Mouse (Mus musculus): ENCODE measurements around the gene Gzmm.

Gene Gzmm

GRCm38 (mm10) chr10:79680606-79681495 lies 8.0 kb upstream of the Gzmm start:
- DNase-seq (ENCODE audit: low spot score): no peak

DNA sequence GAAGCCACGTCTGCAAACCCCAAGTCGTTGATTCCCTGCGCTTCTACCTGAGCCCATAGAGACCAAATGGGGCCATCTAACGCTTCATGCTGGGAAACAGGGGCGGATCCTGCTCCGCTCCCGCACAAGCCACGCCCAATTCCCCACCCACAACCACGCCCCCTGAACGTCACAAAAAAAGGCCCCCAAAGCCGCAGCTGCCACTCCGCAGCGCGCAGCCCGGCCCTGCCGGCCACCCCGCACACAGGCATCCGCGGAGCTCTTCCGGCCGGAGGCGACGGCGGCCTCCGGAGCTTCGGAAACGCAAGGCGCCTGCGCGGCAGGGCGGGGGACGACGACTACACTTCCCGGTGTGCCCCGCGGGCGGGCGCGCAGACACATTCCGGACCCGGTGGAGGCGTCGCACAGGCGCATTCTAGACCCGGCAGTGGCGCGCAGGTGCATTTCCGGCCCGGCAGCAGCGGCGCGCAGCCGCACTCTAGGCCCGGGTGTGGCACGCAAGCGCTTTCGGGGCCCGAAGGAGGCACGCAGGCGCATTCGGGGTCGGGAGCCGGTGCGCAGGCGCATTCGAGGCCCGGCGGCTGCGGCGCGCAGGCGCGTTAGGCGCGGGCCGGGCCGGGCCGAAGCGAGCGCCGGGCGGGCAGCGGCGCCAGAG lies 7.1 kb upstream of the Gzmm start, which contains the start of gene Cdc34:
Cdc34 (plus strand) TSS at position 605 of the 655 bp plus-strand sequence.
- peak; percentile 100 for DNase-seq (ENCODE audit: low spot score)

GRCm38 (mm10) chr10:79682551-79682915 lies 6.3 kb upstream of the Gzmm start:
- peak; percentile 75 for DNase-seq (ENCODE audit: low spot score)

DNA sequence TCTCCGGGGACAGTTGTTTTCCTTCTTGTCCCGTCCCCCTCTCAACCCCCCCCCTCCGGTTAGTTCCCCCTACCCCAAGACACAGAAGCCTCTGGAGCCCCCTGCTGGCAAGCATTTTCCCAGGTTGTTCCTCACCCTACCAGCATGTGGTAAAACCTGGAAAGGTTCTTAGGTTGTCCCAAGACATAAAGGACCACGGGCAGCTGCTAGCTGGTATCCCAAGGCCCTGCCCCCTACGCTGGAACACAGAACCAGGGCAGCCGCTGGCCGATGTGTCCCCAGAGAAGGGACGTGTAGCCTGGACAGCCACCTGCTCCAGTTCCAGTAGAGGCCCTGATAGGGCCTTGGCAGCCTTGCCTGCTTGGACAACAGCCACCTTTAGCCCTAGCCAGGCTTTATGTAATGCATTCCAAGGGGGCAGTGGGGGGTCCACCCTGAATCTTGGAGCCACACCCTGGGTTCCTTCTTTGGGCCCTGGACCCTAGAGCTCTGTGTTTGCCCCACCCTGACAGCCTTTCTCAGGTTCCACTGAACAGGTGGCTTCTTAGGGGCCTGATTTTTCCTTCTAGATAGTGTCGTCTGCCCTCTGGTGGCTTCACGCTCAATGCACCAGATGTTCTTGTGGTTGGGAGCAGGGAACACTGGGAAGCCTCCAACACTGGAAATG lies 5.8 kb upstream of the Gzmm start:
- peak; percentile 93 for DNase-seq (ENCODE audit: low spot score)

GRCm38 (mm10) chr10:79683726-79684640 lies 4.8 kb upstream of the Gzmm start:
- DNase-seq (ENCODE audit: low spot score): peak; percentile 69

- DNase-seq (ENCODE audit: low spot score): no peak
Observed at GRCm38 (mm10) chr10:79684770-79685600, 3.8 kb upstream of the Gzmm start.

- DNase-seq (ENCODE audit: low spot score): no peak
Observed at GRCm38 (mm10) chr10:79686219-79686618, 2.6 kb upstream of the Gzmm start.

DNA sequence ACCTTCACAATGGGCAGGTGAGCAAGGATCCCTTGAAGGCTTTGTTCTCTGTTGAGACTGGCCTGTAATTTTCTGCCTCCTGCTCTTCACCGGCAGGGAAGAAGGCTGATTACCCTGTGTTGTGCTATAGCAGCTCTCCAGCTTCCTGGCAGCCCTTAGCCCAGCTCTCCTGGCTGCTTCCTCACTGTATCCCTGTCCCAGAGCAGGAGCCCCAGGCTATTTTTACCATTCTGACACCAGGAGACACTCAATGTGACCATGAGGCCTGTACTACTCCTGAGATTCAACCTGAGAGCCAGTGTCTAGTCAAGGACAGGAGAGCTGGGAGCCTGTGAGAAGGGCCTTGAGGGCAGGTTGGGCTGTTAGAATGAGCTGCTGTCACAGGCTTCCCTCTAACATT lies 2.1 kb upstream of the Gzmm start:
- DNase-seq (ENCODE audit: low spot score): no peak

- no peak for DNase-seq (ENCODE audit: low spot score)
Observed at GRCm38 (mm10) chr10:79687513-79687912, 1.3 kb upstream of the Gzmm start.

- DNase-seq (ENCODE audit: low spot score): no peak
Observed at GRCm38 (mm10) chr10:79689178-79689577, 358 bp downstream of the Gzmm start.

GRCm38 (mm10) chr10:79691986-79692548 lies 3.2 kb downstream of the Gzmm start:
- no peak for DNase-seq (ENCODE audit: low spot score)

DNA sequence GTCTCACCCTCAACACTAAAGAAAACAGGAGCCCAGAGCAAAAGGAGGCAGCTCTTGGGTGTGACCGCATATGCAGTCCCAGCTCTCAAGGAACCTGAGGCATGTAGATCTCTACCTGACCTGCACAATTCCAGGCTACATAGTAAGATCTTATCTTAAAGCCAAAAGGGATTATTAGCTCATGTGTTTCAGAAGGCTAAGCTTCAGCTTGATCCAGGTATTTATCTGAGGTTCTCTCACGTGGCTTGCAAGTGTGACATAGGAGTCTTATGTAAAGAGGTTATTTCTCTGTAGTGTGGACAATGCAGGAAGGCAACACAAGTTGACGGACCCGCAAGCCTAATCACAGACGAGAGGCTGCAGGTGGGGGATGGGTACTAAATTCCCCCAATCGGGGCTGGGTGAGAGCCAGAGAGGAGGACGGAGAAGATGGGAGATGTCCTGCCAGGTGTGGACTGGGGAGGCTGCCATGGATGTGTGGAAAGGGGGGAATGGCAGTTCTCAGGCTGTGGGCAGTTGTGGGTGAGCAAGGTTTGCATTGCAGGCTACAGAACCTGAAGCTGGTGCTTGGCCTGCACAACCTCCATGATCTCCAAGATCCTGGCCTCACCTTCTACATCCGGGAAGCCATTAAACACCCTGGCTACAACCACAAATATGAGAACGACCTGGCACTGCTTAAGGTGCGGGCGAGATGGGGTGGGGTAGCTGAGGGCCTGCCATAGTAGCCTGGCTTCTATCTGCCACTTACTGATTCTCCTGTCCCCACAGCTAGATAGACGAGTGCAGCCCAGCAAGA lies 5.0 kb downstream of the Gzmm start:
- no peak for DNase-seq (ENCODE audit: low spot score)

DNA sequence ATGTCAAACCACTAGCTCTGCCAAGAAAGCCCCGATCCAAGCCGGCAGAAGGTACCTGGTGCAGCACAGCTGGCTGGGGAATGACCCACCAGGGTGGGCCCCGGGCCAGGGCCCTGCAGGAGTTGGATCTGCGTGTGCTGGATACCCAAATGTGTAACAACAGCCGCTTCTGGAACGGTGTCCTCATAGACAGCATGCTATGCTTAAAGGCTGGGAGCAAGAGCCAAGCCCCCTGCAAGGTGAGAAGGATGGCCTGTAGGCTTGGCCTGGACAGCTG lies 5.5 kb downstream of the Gzmm start:
- DNase-seq (ENCODE audit: low spot score): no peak

- DNase-seq (ENCODE audit: low spot score): peak; percentile 80
Observed at GRCm38 (mm10) chr10:79695231-79696128, 6.7 kb downstream of the Gzmm start.

- DNase-seq (ENCODE audit: low spot score): no peak
Observed at GRCm38 (mm10) chr10:79696129-79696651, 7.4 kb downstream of the Gzmm start.

DNA sequence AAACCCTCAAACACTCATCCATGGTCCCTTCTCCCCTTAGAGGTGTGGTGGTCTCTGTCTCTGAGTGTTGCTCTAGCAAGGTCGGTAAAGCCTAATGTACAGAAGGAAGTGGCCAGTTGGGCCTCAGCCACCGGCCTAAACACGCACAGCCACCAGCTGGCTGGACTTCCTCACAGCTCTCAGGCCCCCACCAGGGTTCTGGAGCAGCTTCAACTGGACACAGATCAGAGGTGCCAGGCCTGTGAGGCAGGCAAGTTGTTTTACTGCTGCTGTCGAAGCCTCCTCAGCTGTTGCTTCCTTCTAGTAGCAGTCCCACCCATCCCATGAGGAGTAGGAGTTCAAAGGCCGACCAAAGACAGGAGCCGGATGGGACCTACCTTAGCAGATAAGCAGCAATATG lies 9.1 kb downstream of the Gzmm start:
- DNase-seq (ENCODE audit: low spot score): no peak

- no peak for DNase-seq (ENCODE audit: low spot score)
Observed at GRCm38 (mm10) chr10:79698459-79698858, 9.6 kb downstream of the Gzmm start.

- no peak for DNase-seq (ENCODE audit: low spot score)
Observed at GRCm38 (mm10) chr10:79700676-79701075, 11.9 kb downstream of the Gzmm start.

Measured in MN1 (cell line).